Mouse (Mus musculus) hindbrain, postnatal 0 days (tissue): ENCODE data around the gene Agbl5. TPM values are rescaled to one million over a fixed set of nuclear protein-coding genes. Genes with fewer than 3 reads are reported as not detected.

Source experiments
- ATAC-seq: fragments of 200-750 bp; cut with Nextera tagmentation; 2 replicates; pipeline ENCODE4 v1.8.0; 2017; ENCODE audit warnings: mild to moderate bottlenecking, moderate TSS enrichment, moderate library complexity
- DNase-seq: peaks from one replicate; pipeline ENCODE4 v3.0.0-alpha.2; 2015; ENCODE audit warnings: low spot score
- H3K27ac ChIP-seq: fragments of 300-500 bp; sonication (generic); 2 replicates; pipeline ENCODE4 v1.5.1; 2014; ENCODE audit warnings: mild to moderate bottlenecking
- H3K27me3 ChIP-seq: fragments of 300-500 bp; sonication (generic); 2 replicates; pipeline ENCODE4 v1.6.1; 2014; ENCODE audit warnings: low read length, mixed read lengths; ENCODE audit not compliant: insufficient read depth
- H3K36me3 ChIP-seq: fragments of 300-500 bp; sonication (generic); 2 replicates; pipeline ENCODE4 v1.6.1; 2014; ENCODE audit warnings: low read length, mixed read lengths; ENCODE audit not compliant: insufficient read depth
- H3K4me1 ChIP-seq: fragments of 300-500 bp; sonication (generic); 2 replicates; pipeline ENCODE4 v1.6.1; 2014; ENCODE audit warnings: antibody characterized with exemption, low read length, mixed read lengths; ENCODE audit not compliant: insufficient read depth
- H3K4me2 ChIP-seq: fragments of 300-500 bp; sonication (generic); 2 replicates; pipeline ENCODE4 v1.6.1; 2014; ENCODE audit warnings: low read depth, mild to moderate bottlenecking, low read length, moderate library complexity, mixed read lengths
- H3K4me3 ChIP-seq: fragments of 300-500 bp; sonication (generic); 2 replicates; pipeline ENCODE4 v1.5.1; 2014; ENCODE audit warnings: low read length
- H3K9ac ChIP-seq: fragments of 300-500 bp; sonication (generic); replicated peaks from 2 replicates; pipeline ENCODE4 v1.6.1; 2014; ENCODE audit warnings: mild to moderate bottlenecking, low read length, moderate library complexity, mixed read lengths
- H3K9me3 ChIP-seq: fragments of 300-500 bp; sonication (generic); 2 replicates; pipeline ENCODE4 v1.6.1; 2016; ENCODE audit warnings: low read length, mixed read lengths
- CTCF ChIP-seq: IDR thresholded peaks from 2 replicates; pipeline ENCODE4 v1.5.1; 2016; ENCODE audit warnings: antibody characterized with exemption, control low read depth, low read depth
- whole genome bisulfite sequencing: fragments of 180-500 bp; shearing (Covaris S2); extraction: QIAGEN DNeasy Blood & Tissue Kit; methylation state at CpG from one replicate; pipeline ENCODE4 v1.1.7; 2014; 5-methylcytosine and 5-hydroxymethylcytosine counted together
- polyA plus RNA-seq: library from polyadenylated mRNA; unstranded; fragments of >200 nt; fragmentation: Nextera tagmentation; extraction: Ambion mirVana; gene quantifications from 2 replicates; pipeline ENCODE4 v1.2.1, GENCODE M21; 2015
- total RNA-seq: library from RNA; depleted of rRNA; stranded (reverse); fragments of >200 nt; gene quantifications from 2 replicates; pipeline ENCODE4 v1.2.3, GENCODE M21; 2014

Agbl5 gene
- total and polyA plus RNA-seq, 2 experiments from 2014 or later: 18.0 to 58.7 TPM

- Histone ChIP-seq H3K27ac (peak within 1 kb of the TSS; percentile 73), H3K4me2 (peak within 1 kb of the TSS; percentile 79), H3K4me1 (0 out of 2 replicates have a peak, but pooled peaks cover 2% of the 10 kb centered on the region), H3K27me3 (no peaks in the 10 kb centered on the region), H3K36me3 (no peaks in the 10 kb centered on the region), H3K9me3 (no peaks in the 10 kb centered on the region), H3K9ac (peak within 1 kb of the TSS; percentile 73), H3K4me3 (peak within 1 kb of the TSS; percentile 56)
- DNase-seq (peak; percentile 80), ATAC-seq (peak; percentile 70)
- TF ChIP-seq CTCF: peak; percentile 54
- WGBS: 4% methylated on average over 44 of the region's 44 CpGs
Observed at GRCm38 (mm10) chr5:30944956-30945781, 56.7 kb downstream of the Agbl5 start, which contains the start of gene Cgref1. Gene Cgref1 (minus strand): TSS chr5:30945591.

GRCm38 (mm10) chr5:30948620-30949019 lies 60.1 kb downstream of the Agbl5 start:
- no peaks in the 10 kb centered on the region for H3K9me3 ChIP-seq
- H3K4me2 ChIP-seq: no peak overlapping the region
- H3K36me3 ChIP-seq: peaks cover 20% of the 10 kb centered on the region; the same call in 1 of the 2 replicates
- H3K27ac ChIP-seq: no peak overlapping the region
- DNase-seq (no peak), ATAC-seq (no peak)
- no peak overlapping the region for H3K9ac ChIP-seq
- H3K4me1 ChIP-seq: 0 out of 2 replicates have a peak, but pooled peaks cover 2% of the 10 kb centered on the region
- 81% methylated on average over 5 of the region's 5 CpGs for WGBS
- H3K27me3 ChIP-seq: no peaks in the 10 kb centered on the region
- no peak overlapping the region for H3K4me3 ChIP-seq
- no peak for TF ChIP-seq CTCF

- Histone ChIP-seq H3K9ac (peak overlapping the region; percentile 57), H3K27me3 (no peaks in the 10 kb centered on the region), H3K4me2 (peak overlapping the region; percentile 86), H3K9me3 (no peaks in the 10 kb centered on the region), H3K27ac (peak overlapping the region; percentile 79), H3K4me3 (peak overlapping the region; percentile 51), H3K36me3 (peaks cover 30% of the 10 kb centered on the region), H3K4me1 (no peaks in the 10 kb centered on the region)
- ATAC-seq: peak; percentile 85
- under 1% methylated on average over 31 of the region's 31 CpGs for WGBS
- peak; percentile 95 for DNase-seq
- TF ChIP-seq CTCF: peak; percentile 46
Observed at GRCm38 (mm10) chr5:30949654-30950326, 61.3 kb downstream of the Agbl5 start.

GRCm38 (mm10) chr5:30950451-30950850 lies 62.0 kb downstream of the Agbl5 start:
- H3K36me3 ChIP-seq: peaks cover 35% of the 10 kb centered on the region
- peak overlapping the region; percentile 86 for H3K4me2 ChIP-seq
- 26% methylated on average over 4 of the region's 4 CpGs for WGBS
- peak overlapping the region; percentile 79 for H3K27ac ChIP-seq
- H3K9me3 ChIP-seq: no peaks in the 10 kb centered on the region
- no peaks in the 10 kb centered on the region for H3K4me1 ChIP-seq
- no peak for TF ChIP-seq CTCF
- DNase-seq (peak; percentile 17), ATAC-seq (no peak)
- H3K9ac ChIP-seq: peak overlapping the region; percentile 57
- H3K27me3 ChIP-seq: no peaks in the 10 kb centered on the region
- H3K4me3 ChIP-seq: peak overlapping the region; percentile 51

- 88% methylated on average over 2 of the region's 2 CpGs for WGBS
- Histone ChIP-seq H3K9me3 (no peaks in the 10 kb centered on the region), H3K27me3 (no peaks in the 10 kb centered on the region), H3K4me1 (no peaks in the 10 kb centered on the region), H3K4me3 (no peak overlapping the region), H3K4me2 (peak overlapping the region; percentile 86), H3K9ac (no peak overlapping the region), H3K27ac (0 out of 2 replicates have a peak overlapping the region, but pooled peaks have one; percentile 79), H3K36me3 (peaks cover 40% of the 10 kb centered on the region)
- no peak for TF ChIP-seq CTCF
- ATAC-seq (no peak), DNase-seq (no peak)
Observed at GRCm38 (mm10) chr5:30950922-30951321, 62.4 kb downstream of the Agbl5 start.

GRCm38 (mm10) chr5:30951706-30952105 lies 63.2 kb downstream of the Agbl5 start:
- ATAC-seq: peak; percentile 14; the same call in 1 of the 2 replicates
- no peak for TF ChIP-seq CTCF
- Histone ChIP-seq H3K9me3 (no peaks in the 10 kb centered on the region), H3K4me2 (no peak overlapping the region), H3K27me3 (no peaks in the 10 kb centered on the region), H3K9ac (no peak overlapping the region), H3K4me3 (no peak overlapping the region), H3K27ac (peak overlapping the region; percentile 34; the same call in 1 of the 2 replicates), H3K36me3 (peaks cover 42% of the 10 kb centered on the region), H3K4me1 (no peaks in the 10 kb centered on the region)
- 68% methylated on average over 6 of the region's 6 CpGs for WGBS
- DNase-seq: peak; percentile 50
